Mouse (Mus musculus) G1E (cell line): ENCODE measurements around the gene Ccsap.

ENCODE experiments used
- CTCF ChIP-seq: IDR thresholded peaks from 2 replicates; pipeline ENCODE4 v1.5.1; 2012; ENCODE audit warnings: low read depth, low read length, inconsistent platforms, mixed read lengths
- POLR2AphosphoS5 ChIP-seq: IDR thresholded peaks from 2 replicates; pipeline ENCODE4 v1.6.1; 2012; ENCODE audit warnings: low read depth, low read length, inconsistent platforms; ENCODE audit not compliant: insufficient replicate concordance

DNA sequence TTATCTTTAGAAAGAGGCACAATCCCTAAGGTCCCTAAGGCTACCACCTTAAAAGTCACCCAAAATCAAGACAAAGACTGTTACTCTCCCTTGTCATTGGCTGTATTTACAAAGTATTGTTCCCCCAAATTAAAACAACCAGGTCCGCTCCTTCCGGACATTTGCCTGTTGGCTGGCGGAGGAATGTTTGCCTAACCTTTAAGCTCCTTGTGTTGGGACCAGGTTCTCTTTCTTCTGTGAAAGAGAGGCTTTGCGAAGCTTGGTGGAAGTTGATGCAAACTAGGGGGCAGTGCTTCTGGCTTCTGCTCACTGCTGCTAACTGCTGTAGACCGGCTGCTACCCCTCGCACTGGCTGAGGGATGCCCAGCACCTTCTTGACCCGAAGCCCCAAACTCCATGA, 51.3 kb downstream of the Ccsap start:
- TF ChIP-seq CTCF (no peak), POLR2AphosphoS5 (no peak)
